Mouse (Mus musculus) T-helper 2 cell (primary cell): ENCODE data around the gene Kif19a.

Experiments used
- in situ Hi-C: fragments of 300-600 bp; cut with MboI, MseI; formaldehyde crosslinking; loops from one replicate; pipeline ENCODE4 v1.15.1; 2025; ENCODE audit warnings: high pct_unique_total_duplicates

Gene Kif19a

GRCm38 (mm10) chr11:114807025-114807424 lies 41.8 kb downstream of the Kif19a start:
- in situ Hi-C loops = no loop called here

DNA sequence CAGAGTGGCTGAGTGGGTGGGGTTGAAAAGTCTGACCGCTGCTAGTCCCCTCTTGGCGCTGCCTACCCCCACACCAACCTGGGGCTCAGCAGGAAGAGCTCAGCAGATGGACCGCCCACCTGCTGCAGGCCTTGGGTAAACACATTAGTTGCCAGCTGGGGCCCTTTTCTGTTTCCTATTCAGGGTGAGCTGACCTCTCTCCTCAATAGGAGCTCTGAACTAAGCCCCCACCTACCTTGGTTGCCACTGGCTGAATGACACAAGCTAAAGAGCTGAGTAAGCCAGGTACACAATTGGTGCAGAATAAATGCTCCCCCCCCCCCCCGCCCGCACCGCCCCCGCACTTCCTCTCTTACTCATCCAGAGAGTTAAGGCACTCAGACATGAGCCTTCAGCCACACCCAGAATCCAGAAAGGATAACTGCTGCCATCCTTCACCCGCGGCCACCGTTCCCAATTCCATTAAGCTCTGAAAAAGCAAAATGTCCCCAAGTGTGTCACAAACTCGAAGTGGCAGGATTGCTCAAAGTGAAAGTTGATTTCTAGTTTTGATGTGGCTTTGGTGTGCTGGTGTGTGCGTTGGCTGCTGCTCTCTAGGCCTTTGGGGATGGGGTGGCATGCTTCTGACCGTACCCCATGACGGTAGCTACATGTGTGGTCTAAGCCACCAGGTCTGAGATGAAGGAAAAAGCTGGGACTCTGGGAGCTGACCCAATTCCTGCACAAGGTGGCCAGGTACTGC lies 42.7 kb downstream of the Kif19a start:
- in situ Hi-C loops = no loop called here

- in situ Hi-C loops = no loop called here
These were observed 44.2 kb downstream of the Kif19a start for GRCm38 (mm10) chr11:114809371-114809770.

- in situ Hi-C loops = loop anchor here (10.0 kb wide), 1 partner anchor 104 kb away; no protein-coding TSS in a partner anchor
These were observed 45.2 kb downstream of the Kif19a start for GRCm38 (mm10) chr11:114810344-114810743.

DNA sequence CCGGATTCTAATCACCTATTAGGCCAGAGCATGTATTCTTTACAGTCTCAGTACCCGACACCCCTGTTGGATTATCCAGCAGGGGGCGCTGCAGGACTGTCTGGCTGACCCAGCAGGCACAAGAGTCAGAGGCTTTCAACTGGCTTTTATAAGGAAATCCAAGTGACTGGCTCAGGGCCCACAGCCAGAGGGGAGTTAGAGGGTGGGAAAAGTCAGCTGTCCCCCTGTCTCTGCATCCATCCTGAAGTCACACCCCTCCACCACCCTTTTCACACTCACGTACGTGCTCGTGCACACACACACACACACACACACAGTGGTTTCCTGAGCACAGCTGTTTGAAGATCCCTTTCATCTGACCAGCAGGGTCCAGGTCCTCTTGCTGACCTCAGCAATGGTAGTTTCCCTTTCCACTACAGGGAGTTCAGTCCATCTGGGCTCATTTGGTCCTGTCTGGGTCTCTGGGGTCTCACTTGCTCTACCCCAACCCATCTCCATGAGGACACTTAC lies 47.6 kb downstream of the Kif19a start:
- in situ Hi-C loops = loop anchor here (10.0 kb wide), 1 partner anchor 102 kb away; no protein-coding TSS in a partner anchor

DNA sequence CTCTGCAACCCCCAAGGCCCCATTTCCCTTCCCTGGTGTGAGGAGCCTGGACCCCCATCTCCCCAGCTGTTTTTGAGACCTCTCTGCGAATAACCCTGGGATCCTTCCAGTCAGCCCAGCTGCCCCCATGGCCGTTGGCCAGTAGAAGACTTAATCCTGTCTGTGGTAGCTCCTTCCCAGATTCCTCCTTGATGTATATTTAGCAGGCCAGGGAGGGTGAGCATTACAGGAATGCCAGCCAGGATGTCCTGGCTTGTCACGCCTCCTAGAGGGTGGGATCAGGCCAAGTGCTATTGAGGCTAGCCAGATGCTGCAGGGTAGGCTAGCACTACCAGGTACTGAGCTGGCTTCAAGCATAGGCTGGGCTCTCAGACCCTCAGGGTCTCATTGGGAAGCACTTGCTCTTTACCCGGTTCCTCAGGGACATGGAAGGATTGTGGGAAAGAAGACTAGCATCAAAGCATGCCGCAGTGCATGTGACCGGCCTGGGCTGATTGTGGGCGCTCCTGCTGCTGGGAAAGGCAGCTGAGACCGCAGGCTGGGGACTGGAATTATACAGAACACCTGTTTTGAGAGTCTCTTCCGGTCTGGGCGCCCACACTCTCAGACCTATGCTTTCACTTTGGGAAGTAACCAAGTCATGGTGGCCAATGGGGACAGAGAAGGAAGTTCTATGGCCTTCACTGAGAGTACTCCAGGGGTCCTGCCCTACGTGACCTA lies 49.8 kb downstream of the Kif19a start:
- in situ Hi-C loops = loop anchor here (10.0 kb wide), 1 partner anchor 100 kb away; no protein-coding TSS in a partner anchor

- in situ Hi-C loops = loop anchor here (10.0 kb wide), 1 partner anchor 98 kb away; no protein-coding TSS in a partner anchor
These were observed 51.7 kb downstream of the Kif19a start for GRCm38 (mm10) chr11:114816934-114817333.

GRCm38 (mm10) chr11:114818185-114818584 lies 53.0 kb downstream of the Kif19a start:
- in situ Hi-C loops = loop anchor here (10.0 kb wide), 1 partner anchor 97 kb away; no protein-coding TSS in a partner anchor

DNA sequence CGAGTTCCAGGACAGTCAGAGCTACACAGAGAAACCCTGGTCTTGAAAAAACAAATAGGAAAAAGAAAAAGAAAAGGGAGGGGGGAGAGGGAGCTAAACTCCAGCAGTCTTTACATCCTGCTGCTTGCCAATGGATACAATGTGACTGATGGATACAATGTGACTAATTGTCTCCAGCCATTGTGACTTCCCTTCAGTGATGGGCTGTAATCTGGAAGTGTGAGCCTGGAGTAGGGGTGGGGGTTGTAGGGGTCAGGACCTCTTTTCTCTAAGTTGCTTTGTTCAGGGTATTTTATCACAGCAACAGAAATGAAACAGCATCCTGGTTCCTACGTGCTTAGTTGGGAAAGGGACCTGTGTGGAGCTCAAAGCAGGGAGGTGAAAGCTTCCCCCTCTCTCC lies 53.9 kb downstream of the Kif19a start:
- in situ Hi-C loops = loop anchor here (10.0 kb wide), 1 partner anchor 96 kb away; no protein-coding TSS in a partner anchor

GRCm38 (mm10) chr11:114820444-114820843 lies 55.3 kb downstream of the Kif19a start:
- in situ Hi-C loops = no loop called here

DNA sequence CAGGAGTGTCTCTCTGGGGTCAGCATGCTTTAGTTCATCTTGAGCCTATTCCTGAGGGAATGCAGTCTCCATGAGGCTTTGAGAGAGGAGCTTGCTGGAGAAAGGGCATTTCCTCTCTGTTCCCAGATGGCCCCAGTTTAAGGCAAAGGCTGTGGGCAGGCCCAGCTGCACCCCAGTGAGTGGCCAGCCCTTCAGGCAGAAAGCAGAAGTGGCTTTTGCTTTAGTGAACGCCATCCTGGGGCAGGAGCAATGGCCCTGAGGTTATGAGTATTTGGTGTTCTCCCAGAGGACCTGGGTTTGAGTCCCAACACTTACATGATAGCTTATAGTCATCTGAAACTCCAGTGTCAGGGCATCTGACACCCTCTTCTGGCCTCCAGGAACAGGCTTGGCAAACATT lies 56.1 kb downstream of the Kif19a start:
- in situ Hi-C loops = no loop called here

DNA sequence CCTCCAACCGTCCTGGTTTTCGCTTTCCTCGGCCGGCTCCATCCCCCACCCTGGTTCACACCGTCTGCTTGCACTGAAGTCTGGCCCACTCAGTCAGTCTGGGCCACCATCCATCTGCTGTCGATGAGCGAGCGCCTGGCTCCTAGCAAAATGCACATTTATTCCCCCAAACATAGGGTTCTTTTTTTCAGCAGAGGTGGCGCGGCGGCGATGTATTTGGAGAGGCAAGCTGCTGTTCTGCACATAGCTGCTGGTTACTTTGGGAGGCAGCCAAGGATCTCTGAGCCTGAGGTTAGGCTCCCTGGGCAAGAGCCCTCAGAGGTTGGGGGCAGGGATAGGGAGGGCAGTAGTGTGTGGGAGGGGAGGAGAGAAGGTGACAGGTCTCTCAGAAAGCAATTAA lies 57.5 kb downstream of the Kif19a start:
- in situ Hi-C loops = no loop called here

- in situ Hi-C loops = no loop called here
These were observed 58.1 kb downstream of the Kif19a start for GRCm38 (mm10) chr11:114823199-114823725.

DNA sequence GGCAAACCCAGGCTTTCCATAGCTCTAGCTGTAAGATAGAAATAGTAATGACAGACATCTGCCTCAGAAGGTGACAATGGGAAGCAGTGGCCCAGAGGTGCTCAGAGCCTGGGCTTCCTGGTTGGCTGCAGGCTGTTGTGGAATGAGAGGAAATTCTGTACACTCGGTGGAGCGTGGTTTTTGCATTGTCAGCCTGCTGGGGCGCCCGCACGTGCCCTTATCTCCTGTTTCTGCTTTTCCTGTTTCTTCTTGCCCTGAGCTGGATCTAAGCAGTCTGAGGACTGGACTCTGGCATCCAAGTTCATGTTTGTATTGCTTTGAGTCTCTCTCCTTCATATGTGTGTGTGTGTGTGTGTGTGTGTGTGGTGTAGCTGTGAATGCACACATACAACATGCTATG lies 61.5 kb downstream of the Kif19a start:
- in situ Hi-C loops = no loop called here

DNA sequence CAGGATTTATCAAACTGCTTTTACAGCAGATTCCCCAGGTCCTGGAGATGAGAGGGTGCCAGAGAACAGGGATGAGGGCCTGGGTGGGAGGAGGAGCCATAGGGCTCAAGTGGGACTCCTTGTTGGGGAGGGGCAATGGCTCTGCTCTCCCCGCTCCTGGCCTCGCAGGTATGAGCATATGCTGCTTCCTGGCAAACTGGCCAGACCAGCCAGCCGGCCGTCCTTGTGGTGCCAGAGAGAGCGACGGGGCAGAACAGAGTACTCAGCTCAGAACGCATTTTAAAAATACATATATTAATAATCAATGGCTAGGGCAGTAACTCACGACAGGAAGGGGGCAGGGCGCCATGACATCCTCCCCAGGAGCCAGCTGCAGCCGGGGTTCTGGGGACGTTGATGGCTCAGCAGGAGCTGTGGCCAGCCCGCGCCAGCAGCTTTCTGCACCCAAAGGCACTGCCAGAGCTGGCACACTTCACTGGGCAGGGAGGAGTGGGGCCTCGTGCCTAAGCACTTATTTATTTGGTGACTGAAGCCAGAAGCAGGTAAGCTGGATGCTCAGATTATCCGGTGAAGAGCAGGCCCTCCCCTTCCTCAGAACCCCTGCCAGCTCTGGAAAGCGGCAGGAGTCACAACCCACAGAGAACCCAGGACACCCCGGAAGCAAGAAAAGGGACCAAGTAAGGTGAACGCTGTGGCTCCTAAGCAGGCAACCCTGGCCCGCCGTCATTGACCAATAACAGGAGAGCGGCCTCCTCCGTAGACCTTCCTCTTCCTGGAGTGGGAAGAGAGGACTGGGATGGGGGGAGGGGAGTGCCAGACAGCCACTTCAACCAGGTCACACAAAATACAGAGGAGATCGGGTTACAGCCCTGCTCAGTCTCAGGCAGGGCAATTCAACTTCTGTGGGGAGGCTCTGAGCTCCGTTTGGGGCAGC lies 64.6 kb downstream of the Kif19a start:
- in situ Hi-C loops = no loop called here

DNA sequence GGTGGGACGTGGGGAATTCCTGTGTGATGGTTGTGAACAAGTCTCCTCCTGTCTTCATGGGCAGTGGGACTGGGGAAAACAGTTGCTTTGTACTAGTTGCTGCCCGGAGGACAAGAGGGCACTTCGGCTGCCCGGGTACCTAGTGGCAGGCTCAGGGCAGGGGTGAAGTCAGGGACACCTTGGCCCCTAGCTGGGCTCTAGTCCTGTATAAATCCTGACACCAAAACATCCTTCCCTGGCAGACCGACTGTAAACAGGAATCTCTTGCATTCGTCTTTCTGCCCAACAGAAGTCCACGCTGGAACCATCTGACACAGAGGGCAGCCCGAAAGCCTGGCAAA lies 65.2 kb downstream of the Kif19a start:
- in situ Hi-C loops = no loop called here

- in situ Hi-C loops = no loop called here
These were observed 68.0 kb downstream of the Kif19a start for GRCm38 (mm10) chr11:114833166-114833565.
